Mouse (Mus musculus): Measurements from ENCODE around the gene Tmem44.

GRCm38 (mm10) chr16:30533592-30533991, 17.1 kb downstream of the Tmem44 start:
- TF ChIP-seq POLR2A (IDR thresholded peaks at IDR 0.05; ENCODE audit: low read depth, low read length), result no peak
- TF ChIP-seq CTCF (IDR thresholded peaks at IDR 0.05; ENCODE audit: extremely low read depth, insufficient read length, insufficient replicate concordance, low read depth, low read length), result no peak

Data from small intestine, adult 2 months (tissue).